Mouse (Mus musculus): ENCODE measurements around the gene Tyro3.

GRCm38 (mm10) chr2:119810890-119811289 lies 13.4 kb downstream of the Tyro3 start:
- TF ChIP-seq CTCF (conservative IDR thresholded peaks at IDR 0.05; ENCODE audit: insufficient read depth, insufficient read length, low read depth, low read length) (no peak), POLR2A (IDR thresholded peaks at IDR 0.05; ENCODE audit: low read depth, low read length) (no peak)
